Mouse (Mus musculus) hindbrain, embryonic 14.5 days (tissue): ENCODE data around the gene Ispd. TPM values are rescaled to one million over a fixed set of nuclear protein-coding genes. Genes with fewer than 3 reads are reported as not detected.

Source experiments
- ATAC-seq: fragments of 200-750 bp; cut with Nextera tagmentation; 2 replicates; pipeline ENCODE4 v1.8.0; 2017; ENCODE audit warnings: moderate number of reproducible peaks, mild to moderate bottlenecking, moderate TSS enrichment, moderate library complexity; ENCODE audit not compliant: low FRiP score
- DNase-seq: peaks from one replicate; pipeline ENCODE4 v3.0.0-alpha.2; 2015; ENCODE audit warnings: low spot score
- H3K27ac ChIP-seq: fragments of 300-500 bp; sonication (generic); 2 replicates; pipeline ENCODE4 v1.5.1; 2014; ENCODE audit warnings: mild to moderate bottlenecking, moderate library complexity
- H3K27me3 ChIP-seq: fragments of 300-500 bp; sonication (generic); 2 replicates; pipeline ENCODE4 v1.6.1; 2014; ENCODE audit warnings: mild to moderate bottlenecking, low read length, mixed read lengths; ENCODE audit not compliant: control insufficient read depth, insufficient read depth
- H3K36me3 ChIP-seq: fragments of 300-500 bp; sonication (generic); replicated peaks from 2 replicates; pipeline ENCODE4 v1.6.1; 2014; ENCODE audit not compliant: control insufficient read depth, insufficient read depth
- H3K4me1 ChIP-seq: fragments of 300-500 bp; sonication (generic); replicated peaks from 2 replicates; pipeline ENCODE4 v1.6.1; 2014; ENCODE audit warnings: antibody characterized with exemption, low read length, mixed read lengths; ENCODE audit not compliant: control insufficient read depth, insufficient read depth
- H3K4me2 ChIP-seq: fragments of 300-500 bp; sonication (generic); replicated peaks from 2 replicates; pipeline ENCODE4 v1.6.1; 2014; ENCODE audit warnings: mild to moderate bottlenecking, moderate library complexity
- H3K4me3 ChIP-seq: fragments of 300-500 bp; sonication (generic); replicated peaks from 2 replicates; pipeline ENCODE4 v1.5.1; 2014; ENCODE audit warnings: mild to moderate bottlenecking, low read length
- H3K9ac ChIP-seq: fragments of 300-500 bp; sonication (generic); 2 replicates; pipeline ENCODE4 v1.6.1; 2014
- H3K9me3 ChIP-seq: fragments of 300-500 bp; sonication (generic); 2 replicates; pipeline ENCODE4 v1.6.1; 2016; ENCODE audit warnings: low read length; ENCODE audit not compliant: control insufficient read depth
- WGBS: fragments of 180-500 bp; shearing (Covaris S2); extraction: QIAGEN DNeasy Blood & Tissue Kit; methylation state at CpG from one replicate; pipeline ENCODE4 v1.1.7; 2014; 5-methylcytosine and 5-hydroxymethylcytosine counted together
- polyA plus RNA-seq: library from polyadenylated mRNA; unstranded; fragments of >200 nt; fragmentation: Nextera tagmentation; extraction: Ambion mirVana; gene quantifications from 2 replicates; pipeline ENCODE4 v1.2.1, GENCODE M21; 2014

The Ispd gene
- polyA plus RNA-seq, 1 experiment from 2014 or later = 14.9 TPM

DNA sequence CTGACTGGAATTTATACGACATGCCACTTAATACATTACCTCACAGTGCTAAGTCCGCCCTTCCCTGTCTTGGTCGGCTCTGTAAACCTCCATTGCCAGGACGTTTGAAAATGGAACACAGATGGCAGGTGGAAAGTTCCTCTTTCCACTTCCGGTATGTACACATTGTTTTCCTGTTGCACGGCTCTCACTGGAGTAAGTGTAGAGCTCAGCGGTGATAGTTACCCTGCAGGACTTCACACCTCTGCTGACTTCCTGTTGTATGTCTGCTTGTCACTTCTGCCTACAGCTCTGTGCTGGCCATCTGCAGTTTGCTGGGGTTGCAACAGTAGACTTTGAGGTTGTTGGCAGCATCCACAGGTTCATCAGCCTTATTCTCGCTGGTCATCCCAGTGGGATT lies 58.1 kb downstream of the Ispd start:
- H3K4me1 ChIP-seq = no peaks in the 10 kb centered on the region
- no peak overlapping the region for H3K9ac ChIP-seq
- ATAC-seq (no peak), DNase-seq (no peak)
- no peaks in the 10 kb centered on the region for H3K27me3 ChIP-seq
- no peaks in the 10 kb centered on the region for H3K9me3 ChIP-seq
- H3K4me3 ChIP-seq = no peak overlapping the region
- no peaks in the 10 kb centered on the region for H3K36me3 ChIP-seq
- WGBS = 92% methylated on average over 8 of the region's 8 CpGs
- no peak overlapping the region for H3K4me2 ChIP-seq
- H3K27ac ChIP-seq = no peak overlapping the region

GRCm38 (mm10) chr12:36456002-36456401 lies 74.8 kb downstream of the Ispd start:
- Histone ChIP-seq H3K9me3 (0 out of 2 replicates have a peak, but pooled peaks cover 6% of the 10 kb centered on the region), H3K27ac (no peak overlapping the region), H3K36me3 (no peaks in the 10 kb centered on the region), H3K9ac (no peak overlapping the region), H3K4me3 (no peak overlapping the region), H3K4me2 (no peak overlapping the region), H3K4me1 (no peaks in the 10 kb centered on the region), H3K27me3 (no peaks in the 10 kb centered on the region)
- ATAC-seq = no peak
- 97% methylated on average over 3 of the region's 3 CpGs for WGBS
- no peak for DNase-seq

GRCm38 (mm10) chr12:36457726-36458125 lies 76.5 kb downstream of the Ispd start:
- 91% methylated on average over 2 of the region's 2 CpGs for WGBS
- Histone ChIP-seq H3K9ac (no peak overlapping the region), H3K27ac (no peak overlapping the region), H3K36me3 (no peaks in the 10 kb centered on the region), H3K9me3 (0 out of 2 replicates have a peak, but pooled peaks cover under 1% of the 10 kb centered on the region), H3K4me3 (no peak overlapping the region), H3K27me3 (no peaks in the 10 kb centered on the region), H3K4me2 (no peak overlapping the region), H3K4me1 (no peaks in the 10 kb centered on the region)
- ATAC-seq = no peak
- DNase-seq = no peak

DNA sequence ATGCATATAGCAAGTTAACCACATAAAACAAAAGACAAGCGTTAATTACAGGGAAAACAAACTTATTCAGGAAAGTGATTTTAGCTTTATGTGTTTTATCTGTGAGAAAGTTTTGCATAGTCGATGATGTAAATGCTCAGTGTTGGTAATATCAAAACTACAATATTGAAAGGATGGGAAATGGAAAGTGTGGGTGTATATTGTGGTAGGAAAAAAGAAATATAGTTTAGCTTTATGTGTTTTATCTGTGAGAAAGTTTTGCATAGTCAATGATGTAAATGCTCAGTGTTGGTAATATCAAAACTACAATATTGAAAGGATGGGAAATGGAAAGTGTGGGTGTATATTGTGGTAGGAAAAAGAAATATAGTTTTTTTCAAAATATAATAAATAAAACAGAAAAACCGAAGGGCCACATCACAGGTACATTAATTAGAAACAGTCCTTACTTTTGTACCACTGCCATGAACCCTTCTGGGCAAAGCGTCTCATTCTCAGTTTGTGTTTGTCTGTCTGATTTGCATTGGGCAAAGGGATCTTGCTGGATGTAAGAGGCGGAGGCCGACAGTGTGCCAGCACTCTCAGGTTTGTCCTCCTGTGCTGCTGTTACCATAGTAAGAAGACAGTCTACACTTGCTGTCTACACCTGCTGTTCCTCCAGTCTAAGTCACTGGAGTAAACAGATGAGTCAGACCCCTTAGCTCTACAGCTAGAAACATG lies 87.2 kb downstream of the Ispd start:
- no peak overlapping the region for H3K27ac ChIP-seq
- H3K4me1 ChIP-seq = no peaks in the 10 kb centered on the region
- no peaks in the 10 kb centered on the region for H3K9me3 ChIP-seq
- no peaks in the 10 kb centered on the region for H3K27me3 ChIP-seq
- 96% methylated on average over 6 of the region's 6 CpGs for WGBS
- H3K4me2 ChIP-seq = no peak overlapping the region
- H3K36me3 ChIP-seq = no peaks in the 10 kb centered on the region
- DNase-seq = no peak
- no peak for ATAC-seq
- no peak overlapping the region for H3K9ac ChIP-seq
- H3K4me3 ChIP-seq = no peak overlapping the region

DNA sequence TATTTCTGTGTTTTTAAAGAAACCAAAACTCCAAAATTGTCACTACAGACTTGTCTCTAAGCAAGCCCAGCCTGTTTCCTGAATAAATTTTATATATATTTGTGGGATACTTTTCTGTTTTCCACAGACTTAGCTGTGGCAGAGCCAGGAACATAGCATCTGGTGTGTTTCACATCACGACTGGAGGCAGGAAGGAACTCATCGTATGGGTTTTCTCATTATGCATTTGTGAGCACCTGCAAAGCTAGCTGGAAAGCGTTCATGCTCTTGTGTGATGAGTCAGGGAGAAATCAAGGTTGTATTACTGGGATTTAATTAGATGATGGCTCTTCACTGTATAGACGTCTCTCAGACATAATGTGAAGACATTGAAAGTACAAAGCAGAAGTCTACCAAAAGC lies 90.2 kb downstream of the Ispd start:
- Histone ChIP-seq H3K36me3 (no peaks in the 10 kb centered on the region), H3K27me3 (no peaks in the 10 kb centered on the region), H3K9ac (no peak overlapping the region), H3K9me3 (no peaks in the 10 kb centered on the region), H3K4me1 (no peaks in the 10 kb centered on the region), H3K27ac (no peak overlapping the region), H3K4me3 (no peak overlapping the region), H3K4me2 (no peak overlapping the region)
- WGBS = 81% methylated on average over 4 of the region's 4 CpGs
- DNase-seq (no peak), ATAC-seq (no peak)

DNA sequence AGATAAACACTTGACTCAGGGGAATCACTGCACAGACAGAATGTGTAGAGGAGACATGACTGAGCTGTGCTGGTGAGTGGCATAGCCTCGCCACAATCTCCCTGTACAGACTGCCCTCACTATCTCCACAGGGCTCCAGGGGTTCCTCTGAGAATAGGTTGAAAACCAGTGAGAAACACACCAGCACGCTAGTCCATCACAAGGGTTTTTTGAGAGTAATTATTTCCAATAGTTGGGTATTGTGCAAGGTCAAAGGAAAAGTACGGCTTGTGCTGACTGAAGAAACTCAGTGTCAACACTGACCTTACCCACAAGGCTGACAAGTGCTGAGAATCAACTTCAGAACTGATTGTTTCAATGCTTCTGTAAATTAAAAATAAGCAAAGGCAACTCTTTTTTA lies 92.9 kb downstream of the Ispd start:
- DNase-seq (no peak), ATAC-seq (no peak)
- Histone ChIP-seq H3K9me3 (no peaks in the 10 kb centered on the region), H3K4me3 (no peak overlapping the region), H3K36me3 (no peaks in the 10 kb centered on the region), H3K9ac (no peak overlapping the region), H3K4me1 (no peaks in the 10 kb centered on the region), H3K27ac (no peak overlapping the region), H3K4me2 (no peak overlapping the region), H3K27me3 (no peaks in the 10 kb centered on the region)
- 82% methylated on average over 3 of the region's 3 CpGs for WGBS

GRCm38 (mm10) chr12:36475269-36475668 lies 94.0 kb downstream of the Ispd start:
- Histone ChIP-seq H3K36me3 (no peaks in the 10 kb centered on the region), H3K9ac (no peak overlapping the region), H3K27ac (no peak overlapping the region), H3K27me3 (no peaks in the 10 kb centered on the region), H3K4me3 (no peak overlapping the region), H3K4me2 (no peak overlapping the region), H3K9me3 (no peaks in the 10 kb centered on the region), H3K4me1 (no peaks in the 10 kb centered on the region)
- 88% methylated on average over 4 of the region's 4 CpGs for WGBS
- no peak for DNase-seq
- ATAC-seq = no peak

GRCm38 (mm10) chr12:36476476-36476875 lies 95.2 kb downstream of the Ispd start:
- 67% methylated on average over 5 of the region's 5 CpGs for WGBS
- Histone ChIP-seq H3K9ac (no peak overlapping the region), H3K27ac (no peak overlapping the region), H3K4me3 (no peak overlapping the region), H3K27me3 (no peaks in the 10 kb centered on the region), H3K4me2 (no peak overlapping the region), H3K9me3 (no peaks in the 10 kb centered on the region), H3K4me1 (no peaks in the 10 kb centered on the region), H3K36me3 (no peaks in the 10 kb centered on the region)
- DNase-seq = no peak
- no peak for ATAC-seq

- Histone ChIP-seq H3K36me3 (no peaks in the 10 kb centered on the region), H3K9me3 (no peaks in the 10 kb centered on the region), H3K27me3 (no peaks in the 10 kb centered on the region), H3K4me2 (no peak overlapping the region), H3K27ac (no peak overlapping the region), H3K9ac (no peak overlapping the region), H3K4me3 (no peak overlapping the region), H3K4me1 (no peaks in the 10 kb centered on the region)
- 85% methylated on average over 6 of the region's 6 CpGs for WGBS
- DNase-seq (no peak), ATAC-seq (no peak)
Observed at GRCm38 (mm10) chr12:36477501-36477900, 96.3 kb downstream of the Ispd start.

DNA sequence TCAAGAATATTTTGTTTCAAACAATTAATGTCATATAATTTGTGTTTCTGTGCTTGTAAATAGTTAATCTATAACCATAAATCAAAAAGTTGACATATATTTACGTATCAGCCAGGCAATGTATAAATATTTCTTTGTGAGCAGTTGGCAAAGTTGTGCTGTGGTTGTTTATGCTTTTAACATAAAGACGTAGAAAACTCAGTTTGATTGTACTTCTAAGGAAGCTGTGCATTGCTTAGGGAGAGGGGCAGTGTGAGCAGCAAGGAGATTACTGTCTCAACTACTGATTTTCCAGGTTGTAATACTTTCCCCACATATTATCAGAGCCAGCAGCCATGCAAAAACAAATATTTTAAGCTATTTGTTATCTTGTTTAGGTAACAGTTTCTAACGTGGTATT lies 96.7 kb downstream of the Ispd start:
- no peaks in the 10 kb centered on the region for H3K36me3 ChIP-seq
- H3K4me3 ChIP-seq = no peak overlapping the region
- no peaks in the 10 kb centered on the region for H3K9me3 ChIP-seq
- no peak for DNase-seq
- H3K27me3 ChIP-seq = no peaks in the 10 kb centered on the region
- no peak overlapping the region for H3K27ac ChIP-seq
- ATAC-seq = no peak
- no peak overlapping the region for H3K4me2 ChIP-seq
- no peak overlapping the region for H3K9ac ChIP-seq
- H3K4me1 ChIP-seq = no peaks in the 10 kb centered on the region
- WGBS = 78% methylated on average over 3 of the region's 3 CpGs
